Mouse (Mus musculus): ENCODE results near the gene Mettl9.

GRCm38 (mm10) chr7:121003793-121004418, 30.3 kb upstream of the Mettl9 start:
- TF ChIP-seq ZC3H11A (IDR thresholded peaks at IDR 0.05; ENCODE audit: borderline replicate concordance, low read depth, low read length) (no peak), HCFC1 (IDR thresholded peaks at IDR 0.05; ENCODE audit: borderline replicate concordance, insufficient read depth, low read length) (no peak), MAFK (IDR thresholded peaks at IDR 0.05; ENCODE audit: insufficient read depth, low read depth, low read length) (no peak), CHD2 (IDR thresholded peaks at IDR 0.05; ENCODE audit: low read depth, low read length) (no peak)

Measured in ES-E14 (cell line).